Mouse (Mus musculus): Measurements from ENCODE around the gene Fcgrt. TPM values are rescaled to one million over a fixed set of nuclear protein-coding genes. Genes with fewer than 3 reads are reported as not detected.

Fcgrt gene
- polyA plus RNA-seq, 1 experiment from 2014 or later: 17.7 TPM

DNA sequence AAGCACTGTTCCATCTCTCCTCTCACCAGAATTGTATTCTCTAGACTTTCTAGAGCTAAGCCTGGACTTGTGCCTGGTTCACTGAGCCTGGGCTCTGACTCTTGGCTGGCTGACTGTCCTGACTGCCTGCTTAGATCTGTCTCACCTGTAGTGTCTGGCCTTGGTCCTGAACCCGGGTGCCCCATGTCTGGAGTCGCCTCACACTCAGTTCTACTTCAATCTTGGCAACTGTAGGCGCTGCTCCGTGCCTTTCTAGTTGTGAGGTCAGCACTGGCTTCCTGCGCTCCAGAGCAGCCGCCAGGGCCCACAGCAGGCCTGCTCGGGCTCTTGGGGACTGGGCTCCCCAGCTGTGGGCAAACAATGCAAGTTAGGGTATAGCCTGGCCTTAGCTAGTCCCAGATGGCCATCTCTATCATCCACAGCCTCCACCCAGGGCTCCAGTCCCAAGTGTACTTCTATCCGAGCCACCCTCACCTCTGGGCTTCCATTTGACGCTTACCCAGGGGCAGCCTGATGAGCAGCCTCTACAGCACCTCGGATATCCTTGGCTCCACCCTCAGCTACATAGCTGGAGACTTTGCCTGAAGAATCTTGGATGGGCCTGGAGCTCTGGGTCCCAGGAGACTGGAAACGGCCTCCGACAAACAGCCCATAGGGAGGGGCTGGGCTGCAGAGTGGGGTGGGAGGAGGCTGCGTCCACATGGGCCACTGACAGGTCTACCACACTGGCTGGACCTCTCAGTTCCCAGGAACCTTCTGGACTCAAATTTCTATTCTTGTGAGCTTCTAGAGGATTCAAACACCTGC lies 40.9 kb upstream of the Fcgrt start:
- Histone ChIP-seq H3K9me3 (ENCODE audit: control insufficient read depth, low read length) (no peaks in the 10 kb centered on the region), H3K9ac (replicated peaks; ENCODE audit: low read depth, low read length) (no peak overlapping the region; the same call in 1 of the 2 replicates), H3K4me1 (replicated peaks; ENCODE audit: control insufficient read depth, insufficient read depth, low read length) (no peaks in the 10 kb centered on the region), H3K36me3 (ENCODE audit: control insufficient read depth, insufficient read depth) (no peaks in the 10 kb centered on the region), H3K27ac (ENCODE audit: low read length) (no peak overlapping the region), H3K27me3 (replicated peaks; ENCODE audit: control insufficient read depth, insufficient read depth, low read length) (no peaks in the 10 kb centered on the region), H3K4me2 (ENCODE audit: low read length) (no peak overlapping the region), H3K4me3 (replicated peaks; ENCODE audit: low read length) (no peak overlapping the region)
- 89% methylated on average over 13 of the region's 13 CpGs for WGBS
- no peak for ATAC-seq

DNA sequence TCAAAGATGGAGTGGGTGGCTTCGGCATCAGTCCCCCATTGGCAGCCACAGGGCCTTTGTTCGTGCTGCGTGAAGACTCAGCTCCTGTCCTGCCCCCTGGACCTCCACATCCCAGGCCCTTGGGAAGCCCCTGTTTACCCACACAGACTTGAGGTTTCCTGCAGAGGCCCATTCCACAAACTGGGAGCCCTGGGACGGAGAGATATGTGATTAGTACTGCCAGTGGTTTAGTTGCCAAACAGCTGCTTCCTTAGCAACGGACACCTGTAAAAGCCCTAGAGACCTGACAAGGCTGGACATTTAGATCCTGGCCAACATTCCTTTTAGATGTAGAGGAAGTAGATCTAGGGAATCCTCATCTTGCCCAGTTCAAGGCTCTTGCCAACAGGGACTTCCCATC lies 38.3 kb upstream of the Fcgrt start:
- H3K4me3 ChIP-seq (replicated peaks; ENCODE audit: low read length): no peak overlapping the region
- H3K4me2 ChIP-seq (ENCODE audit: low read length): no peak overlapping the region
- no peaks in the 10 kb centered on the region for H3K27me3 ChIP-seq (replicated peaks; ENCODE audit: control insufficient read depth, insufficient read depth, low read length)
- H3K4me1 ChIP-seq (replicated peaks; ENCODE audit: control insufficient read depth, insufficient read depth, low read length): no peaks in the 10 kb centered on the region
- no peaks in the 10 kb centered on the region for H3K9me3 ChIP-seq (ENCODE audit: control insufficient read depth, low read length)
- no peak for ATAC-seq
- no peak overlapping the region for H3K27ac ChIP-seq (ENCODE audit: low read length)
- H3K36me3 ChIP-seq (ENCODE audit: control insufficient read depth, insufficient read depth): no peaks in the 10 kb centered on the region
- 94% methylated on average over 5 of the region's 5 CpGs for WGBS
- no peak overlapping the region for H3K9ac ChIP-seq (replicated peaks; ENCODE audit: low read depth, low read length)

DNA sequence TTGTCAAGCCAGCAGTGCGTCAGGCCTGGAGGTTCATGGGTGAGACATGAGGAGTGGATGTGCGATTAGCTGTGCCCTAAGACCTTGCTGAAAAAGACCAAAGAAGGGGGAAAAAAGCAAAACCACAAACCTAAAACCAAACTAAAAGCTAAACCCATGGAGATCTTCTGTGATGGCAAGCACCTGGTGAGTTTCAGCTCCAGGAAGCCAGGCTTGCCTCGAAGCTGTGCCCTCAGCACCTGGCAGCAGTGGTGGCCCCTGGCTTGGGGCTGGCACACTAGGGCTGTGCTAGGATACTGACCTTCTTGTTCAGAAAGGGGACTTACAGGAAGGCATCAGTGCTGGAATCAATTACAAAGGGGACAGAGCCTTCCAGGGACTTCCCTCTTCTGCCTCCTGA lies 37.7 kb upstream of the Fcgrt start:
- H3K4me1 ChIP-seq (replicated peaks; ENCODE audit: control insufficient read depth, insufficient read depth, low read length): peaks cover 3% of the 10 kb centered on the region
- no peak overlapping the region for H3K27ac ChIP-seq (ENCODE audit: low read length)
- no peak for ATAC-seq
- H3K9me3 ChIP-seq (ENCODE audit: control insufficient read depth, low read length): no peaks in the 10 kb centered on the region
- H3K4me2 ChIP-seq (ENCODE audit: low read length): no peak overlapping the region
- WGBS: 98% methylated on average over 3 of the region's 3 CpGs
- no peaks in the 10 kb centered on the region for H3K36me3 ChIP-seq (ENCODE audit: control insufficient read depth, insufficient read depth)
- H3K9ac ChIP-seq (replicated peaks; ENCODE audit: low read depth, low read length): no peak overlapping the region
- no peaks in the 10 kb centered on the region for H3K27me3 ChIP-seq (replicated peaks; ENCODE audit: control insufficient read depth, insufficient read depth, low read length)
- H3K4me3 ChIP-seq (replicated peaks; ENCODE audit: low read length): no peak overlapping the region

DNA sequence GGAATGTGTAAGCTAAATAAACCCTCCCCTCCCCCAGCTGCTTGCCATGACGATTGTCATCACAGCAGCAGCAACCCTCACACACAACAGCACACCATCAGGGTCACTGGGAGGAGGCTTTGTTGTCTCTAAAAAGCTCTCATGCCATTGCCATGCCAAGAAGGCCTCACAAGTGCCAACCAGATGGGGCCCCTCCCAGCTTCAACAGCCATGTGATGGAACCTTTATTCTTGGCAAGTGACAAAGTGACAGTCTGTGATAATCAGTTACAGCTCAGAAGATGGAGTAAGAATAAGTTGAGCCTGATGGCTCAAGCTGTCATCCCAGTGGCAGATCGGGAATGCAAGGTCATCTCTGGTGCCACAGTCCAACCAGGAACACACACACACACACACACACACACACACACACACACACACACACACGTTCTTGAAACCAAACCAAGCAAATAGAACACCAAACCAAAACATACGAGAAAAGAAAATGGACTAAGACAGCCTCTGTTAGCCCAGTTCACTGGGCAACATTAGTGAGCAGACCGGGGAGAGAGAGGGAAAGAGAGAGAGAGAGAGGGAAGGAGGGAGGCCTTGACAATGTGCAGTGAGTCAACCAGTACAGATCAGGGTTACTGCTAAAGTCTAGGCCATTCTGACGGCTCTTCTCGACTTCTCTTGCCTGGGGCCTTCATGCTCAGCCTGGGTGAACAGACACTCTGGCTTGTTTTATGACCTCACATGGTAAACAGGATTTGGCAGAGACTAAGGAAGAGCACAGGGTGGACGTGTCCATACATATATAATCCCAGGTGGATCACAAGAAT lies 36.5 kb upstream of the Fcgrt start:
- WGBS: 76% methylated on average over 8 of the region's 8 CpGs
- ATAC-seq: no peak

DNA sequence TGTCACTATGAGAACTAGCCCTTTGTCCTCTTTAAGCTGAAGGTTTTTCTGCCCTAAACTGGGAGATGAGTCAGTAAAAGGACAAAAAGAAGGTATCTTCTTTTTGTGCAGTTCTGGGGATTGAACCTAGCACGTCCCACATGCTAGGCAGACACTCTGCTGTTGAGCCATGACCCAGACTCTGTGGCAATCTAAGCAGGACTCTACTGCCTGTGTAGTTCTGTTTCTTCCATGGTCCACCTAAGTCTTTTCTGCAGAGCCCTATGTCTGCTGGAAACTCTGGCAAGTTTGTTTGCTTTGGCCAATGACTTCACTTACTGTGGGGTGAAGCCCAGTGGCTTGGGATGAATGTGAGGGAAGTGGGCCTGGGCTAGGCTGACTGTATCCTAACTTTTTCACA lies 34.8 kb upstream of the Fcgrt start:
- Histone ChIP-seq H3K36me3 (ENCODE audit: control insufficient read depth, insufficient read depth) (no peaks in the 10 kb centered on the region), H3K4me1 (replicated peaks; ENCODE audit: control insufficient read depth, insufficient read depth, low read length) (peaks cover 11% of the 10 kb centered on the region), H3K4me2 (ENCODE audit: low read length) (no peak overlapping the region), H3K27me3 (replicated peaks; ENCODE audit: control insufficient read depth, insufficient read depth, low read length) (peaks cover 2% of the 10 kb centered on the region; the same call in 1 of the 2 replicates), H3K9ac (replicated peaks; ENCODE audit: low read depth, low read length) (no peak overlapping the region), H3K9me3 (ENCODE audit: control insufficient read depth, low read length) (no peaks in the 10 kb centered on the region), H3K27ac (ENCODE audit: low read length) (no peak overlapping the region), H3K4me3 (replicated peaks; ENCODE audit: low read length) (no peak overlapping the region)
- ATAC-seq: no peak
- 65% methylated on average over 1 of the region's 1 CpGs for WGBS

More for the DNA sequence above, 36.5 kb upstream of the Fcgrt start:
- no peak overlapping the region for H3K27ac ChIP-seq (ENCODE audit: low read length)
- H3K4me2 ChIP-seq (ENCODE audit: low read length): no peak overlapping the region
- no peaks in the 10 kb centered on the region; the same call in 1 of the 2 replicates for H3K27me3 ChIP-seq (replicated peaks; ENCODE audit: control insufficient read depth, insufficient read depth, low read length)
- no peak overlapping the region for H3K4me3 ChIP-seq (replicated peaks; ENCODE audit: low read length)
- H3K4me1 ChIP-seq (replicated peaks; ENCODE audit: control insufficient read depth, insufficient read depth, low read length): peaks cover 11% of the 10 kb centered on the region
- no peaks in the 10 kb centered on the region for H3K36me3 ChIP-seq (ENCODE audit: control insufficient read depth, insufficient read depth)
- no peak overlapping the region for H3K9ac ChIP-seq (replicated peaks; ENCODE audit: low read depth, low read length)
- no peaks in the 10 kb centered on the region for H3K9me3 ChIP-seq (ENCODE audit: control insufficient read depth, low read length)

DNA sequence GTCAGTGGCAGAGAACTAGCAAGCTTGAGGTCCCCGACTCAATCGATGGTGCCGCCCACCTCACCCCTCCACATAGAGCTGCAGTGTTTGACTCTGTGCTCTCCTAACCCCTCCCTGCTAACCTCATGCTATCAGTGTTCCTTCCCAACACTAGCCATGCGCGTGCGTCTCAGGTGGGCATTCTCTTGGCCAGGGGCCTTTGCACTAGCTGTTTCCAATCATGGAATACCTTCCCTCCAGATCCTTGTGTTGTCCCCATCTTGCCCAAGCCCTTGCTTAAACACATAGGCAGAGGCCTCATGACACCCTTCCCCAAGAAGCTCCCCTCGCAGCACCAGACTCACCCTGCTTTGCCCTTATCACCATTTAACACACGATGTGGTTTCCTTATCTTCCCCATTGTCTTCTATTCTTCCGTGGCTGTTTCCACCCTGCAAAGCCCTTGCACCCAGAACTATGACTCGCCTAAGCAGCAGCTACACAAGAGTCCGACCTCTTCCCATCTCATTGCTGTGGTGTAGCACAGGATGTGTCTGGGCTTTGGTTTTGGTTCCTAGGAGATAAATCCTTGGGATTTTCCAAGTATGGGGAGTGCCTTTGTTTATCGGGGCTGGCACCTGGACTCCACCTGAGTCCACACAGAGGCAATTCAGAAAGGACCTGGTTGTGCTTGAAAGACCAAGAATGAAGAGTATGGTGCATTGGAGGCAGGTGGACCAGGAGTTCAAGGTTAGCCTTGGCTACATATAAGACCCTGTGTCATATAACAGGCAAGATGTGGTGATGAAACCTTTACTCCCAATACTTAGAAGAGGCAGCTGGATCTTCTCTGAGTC lies 33.7 kb upstream of the Fcgrt start:
- H3K27ac ChIP-seq (ENCODE audit: low read length): no peak overlapping the region
- 86% methylated on average over 12 of the region's 12 CpGs for WGBS
- no peak overlapping the region for H3K9ac ChIP-seq (replicated peaks; ENCODE audit: low read depth, low read length)
- H3K9me3 ChIP-seq (ENCODE audit: control insufficient read depth, low read length): no peaks in the 10 kb centered on the region
- H3K4me1 ChIP-seq (replicated peaks; ENCODE audit: control insufficient read depth, insufficient read depth, low read length): peaks cover 11% of the 10 kb centered on the region
- H3K4me2 ChIP-seq (ENCODE audit: low read length): no peak overlapping the region
- no peaks in the 10 kb centered on the region for H3K36me3 ChIP-seq (ENCODE audit: control insufficient read depth, insufficient read depth)
- peaks cover 2% of the 10 kb centered on the region; the same call in 1 of the 2 replicates for H3K27me3 ChIP-seq (replicated peaks; ENCODE audit: control insufficient read depth, insufficient read depth, low read length)
- H3K4me3 ChIP-seq (replicated peaks; ENCODE audit: low read length): no peak overlapping the region
- ATAC-seq: no peak

DNA sequence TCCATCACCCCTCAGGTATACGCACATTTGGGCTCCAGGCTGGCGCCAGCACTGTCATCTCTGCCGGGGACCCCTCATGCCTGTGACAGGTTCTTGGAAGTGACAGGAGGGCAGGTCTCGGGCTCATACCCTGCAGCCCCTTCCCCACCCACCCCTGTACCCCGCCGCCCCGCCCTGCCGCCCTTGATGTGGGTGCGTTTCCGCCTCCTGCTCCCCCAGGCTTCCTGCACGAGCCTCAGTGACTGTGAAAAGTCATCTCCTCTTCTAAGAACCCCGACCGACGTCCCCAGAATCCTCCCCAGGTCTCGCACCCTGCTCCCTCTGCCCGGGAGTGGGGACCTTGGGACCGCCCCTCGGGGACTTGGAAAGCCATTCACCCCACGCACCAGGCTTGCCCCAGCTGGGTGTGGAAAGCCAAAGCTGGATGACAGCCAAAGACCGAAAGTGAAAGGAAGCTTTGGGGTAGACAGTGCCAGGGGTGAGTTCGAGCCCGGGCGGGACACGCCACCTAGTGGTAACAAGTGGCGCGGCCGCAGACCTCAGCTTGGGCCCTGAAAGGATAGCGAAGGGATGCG lies 32.4 kb upstream of the Fcgrt start, which contains the start of the genes Gm45713 and Flt3l:
TSS of gene Gm45713 (minus strand) at position 239 of the 575 bp plus-strand sequence.
TSS of gene Flt3l (minus strand) at position 440 of the 575 bp plus-strand sequence.
- Histone ChIP-seq H3K4me1 (replicated peaks; ENCODE audit: control insufficient read depth, insufficient read depth, low read length) (peaks cover 11% of the 10 kb centered on the region), H3K27ac (ENCODE audit: low read length) (no peak within 1 kb of the TSS), H3K4me3 (replicated peaks; ENCODE audit: low read length) (peak within 1 kb of the TSS; percentile 49), H3K4me2 (ENCODE audit: low read length) (peak within 1 kb of the TSS; percentile 74), H3K27me3 (replicated peaks; ENCODE audit: control insufficient read depth, insufficient read depth, low read length) (peaks cover 2% of the 10 kb centered on the region; the same call in 1 of the 2 replicates), H3K9ac (replicated peaks; ENCODE audit: low read depth, low read length) (peak within 1 kb of the TSS; percentile 63), H3K36me3 (ENCODE audit: control insufficient read depth, insufficient read depth) (no peaks in the 10 kb centered on the region), H3K9me3 (ENCODE audit: control insufficient read depth, low read length) (no peaks in the 10 kb centered on the region)
- peak; percentile 86 for ATAC-seq
- WGBS: 2% methylated on average over 29 of the region's 29 CpGs

DNA sequence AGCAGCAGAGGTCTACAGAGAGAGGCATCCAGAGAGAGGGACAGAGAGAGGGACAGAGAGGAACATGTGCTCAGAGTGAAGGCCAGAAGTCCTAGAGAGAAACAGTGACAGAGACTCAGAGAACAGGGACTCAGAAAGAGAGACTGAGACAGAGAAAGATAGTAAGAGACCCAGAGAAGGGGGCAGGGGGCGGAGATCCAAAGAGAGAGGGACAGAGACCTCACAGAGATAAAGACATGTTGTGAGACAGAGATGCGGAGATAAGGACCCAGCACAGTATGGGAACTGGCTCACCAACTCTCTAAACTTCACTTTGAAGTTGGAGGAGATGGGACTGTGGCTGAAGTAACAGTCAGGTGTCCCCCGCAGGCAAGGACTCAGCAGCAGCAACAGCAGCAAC lies 31.7 kb upstream of the Fcgrt start:
- Histone ChIP-seq H3K4me3 (replicated peaks; ENCODE audit: low read length) (no peak overlapping the region), H3K4me1 (replicated peaks; ENCODE audit: control insufficient read depth, insufficient read depth, low read length) (peaks cover 11% of the 10 kb centered on the region), H3K27ac (ENCODE audit: low read length) (no peak overlapping the region), H3K9me3 (ENCODE audit: control insufficient read depth, low read length) (no peaks in the 10 kb centered on the region), H3K9ac (replicated peaks; ENCODE audit: low read depth, low read length) (no peak overlapping the region), H3K4me2 (ENCODE audit: low read length) (no peak overlapping the region), H3K36me3 (ENCODE audit: control insufficient read depth, insufficient read depth) (no peaks in the 10 kb centered on the region), H3K27me3 (replicated peaks; ENCODE audit: control insufficient read depth, insufficient read depth, low read length) (peaks cover 2% of the 10 kb centered on the region; the same call in 1 of the 2 replicates)
- no peak for ATAC-seq
- 76% methylated on average over 3 of the region's 3 CpGs for WGBS

Measured in forebrain, embryonic 16.5 days (tissue).